Mouse (Mus musculus): ENCODE measurements around the gene Snd1. TPM values are rescaled to one million over a fixed set of nuclear protein-coding genes. Genes with fewer than 3 reads are reported as not detected.
A peak's percentile ranks its signal among the peaks of the same experiment; 100 is the strongest.

Gene Snd1
- total and polyA plus RNA-seq, 2 experiments from 2014 or later, result 54.7 to 120 TPM

- Histone ChIP-seq H3K4me1 (ENCODE audit: control insufficient read depth, insufficient read depth) (0 out of 2 replicates have a peak, but pooled peaks cover 4% of the 10 kb centered on the region), H3K36me3 (replicated peaks; ENCODE audit: control insufficient read depth, insufficient read depth, low read length) (no peaks in the 10 kb centered on the region), H3K4me2 (ENCODE audit: low read depth, low read length) (no peak overlapping the region), H3K27ac (ENCODE audit: low read depth) (no peak overlapping the region), H3K27me3 (ENCODE audit: control insufficient read depth, insufficient read depth, low read length) (no peaks in the 10 kb centered on the region), H3K4me3 (ENCODE audit: low read depth, low read length) (no peak overlapping the region), H3K9ac (replicated peaks; ENCODE audit: low read depth, low read length) (no peak overlapping the region), H3K9me3 (replicated peaks; ENCODE audit: control insufficient read depth, low read length) (no peaks in the 10 kb centered on the region)
- TF ChIP-seq EP300 (IDR thresholded peaks at IDR 0.05; ENCODE audit: low read depth) (no peak), CTCF (IDR thresholded peaks at IDR 0.05; ENCODE audit: low read depth) (no peak)
- DNase-seq (ENCODE audit: low spot score) (no peak), ATAC-seq (ENCODE audit: insufficient read depth, low read depth) (no peak)
- WGBS, result 89% methylated on average over 5 of the region's 5 CpGs
Observed at GRCm38 (mm10) chr6:28753681-28754080, 278.7 kb downstream of the Snd1 start.

GRCm38 (mm10) chr6:28754127-28754898 lies 279.4 kb downstream of the Snd1 start:
- WGBS, result 88% methylated on average over 6 of the region's 6 CpGs
- Histone ChIP-seq H3K4me3 (ENCODE audit: low read depth, low read length) (no peak overlapping the region), H3K36me3 (replicated peaks; ENCODE audit: control insufficient read depth, insufficient read depth, low read length) (no peaks in the 10 kb centered on the region), H3K4me2 (ENCODE audit: low read depth, low read length) (no peak overlapping the region), H3K9ac (replicated peaks; ENCODE audit: low read depth, low read length) (no peak overlapping the region), H3K27ac (ENCODE audit: low read depth) (no peak overlapping the region), H3K9me3 (replicated peaks; ENCODE audit: control insufficient read depth, low read length) (no peaks in the 10 kb centered on the region), H3K4me1 (ENCODE audit: control insufficient read depth, insufficient read depth) (0 out of 2 replicates have a peak, but pooled peaks cover 4% of the 10 kb centered on the region), H3K27me3 (ENCODE audit: control insufficient read depth, insufficient read depth, low read length) (no peaks in the 10 kb centered on the region)
- DNase-seq (ENCODE audit: low spot score) (no peak), ATAC-seq (ENCODE audit: insufficient read depth, low read depth) (no peak)
- TF ChIP-seq CTCF (IDR thresholded peaks at IDR 0.05; ENCODE audit: low read depth) (no peak), EP300 (IDR thresholded peaks at IDR 0.05; ENCODE audit: low read depth) (no peak)

GRCm38 (mm10) chr6:28756306-28757018 lies 281.5 kb downstream of the Snd1 start:
- TF ChIP-seq CTCF (IDR thresholded peaks at IDR 0.05; ENCODE audit: low read depth) (no peak), EP300 (IDR thresholded peaks at IDR 0.05; ENCODE audit: low read depth) (no peak)
- H3K9me3 ChIP-seq (replicated peaks; ENCODE audit: control insufficient read depth, low read length), result no peaks in the 10 kb centered on the region
- no peaks in the 10 kb centered on the region for H3K36me3 ChIP-seq (replicated peaks; ENCODE audit: control insufficient read depth, insufficient read depth, low read length)
- H3K4me3 ChIP-seq (ENCODE audit: low read depth, low read length), result no peak overlapping the region
- ATAC-seq (ENCODE audit: insufficient read depth, low read depth) (peak; percentile 47; the same call in 1 of the 2 replicates), DNase-seq (ENCODE audit: low spot score) (no peak)
- WGBS, result 41% methylated on average over 10 of the region's 10 CpGs
- no peaks in the 10 kb centered on the region for H3K27me3 ChIP-seq (ENCODE audit: control insufficient read depth, insufficient read depth, low read length)
- no peak overlapping the region for H3K27ac ChIP-seq (ENCODE audit: low read depth)
- 0 out of 2 replicates have a peak, but pooled peaks cover 4% of the 10 kb centered on the region for H3K4me1 ChIP-seq (ENCODE audit: control insufficient read depth, insufficient read depth)
- H3K9ac ChIP-seq (replicated peaks; ENCODE audit: low read depth, low read length), result no peak overlapping the region
- no peak overlapping the region for H3K4me2 ChIP-seq (ENCODE audit: low read depth, low read length)

GRCm38 (mm10) chr6:28758293-28758692 lies 283.4 kb downstream of the Snd1 start:
- Histone ChIP-seq H3K4me1 (ENCODE audit: control insufficient read depth, insufficient read depth) (0 out of 2 replicates have a peak, but pooled peaks cover 4% of the 10 kb centered on the region), H3K4me3 (ENCODE audit: low read depth, low read length) (no peak overlapping the region), H3K27me3 (ENCODE audit: control insufficient read depth, insufficient read depth, low read length) (no peaks in the 10 kb centered on the region), H3K4me2 (ENCODE audit: low read depth, low read length) (no peak overlapping the region), H3K36me3 (replicated peaks; ENCODE audit: control insufficient read depth, insufficient read depth, low read length) (no peaks in the 10 kb centered on the region), H3K9me3 (replicated peaks; ENCODE audit: control insufficient read depth, low read length) (no peaks in the 10 kb centered on the region), H3K9ac (replicated peaks; ENCODE audit: low read depth, low read length) (no peak overlapping the region), H3K27ac (ENCODE audit: low read depth) (no peak overlapping the region)
- no peak for DNase-seq (ENCODE audit: low spot score)
- TF ChIP-seq EP300 (IDR thresholded peaks at IDR 0.05; ENCODE audit: low read depth) (no peak), CTCF (IDR thresholded peaks at IDR 0.05; ENCODE audit: low read depth) (no peak)
- no peak for ATAC-seq (ENCODE audit: insufficient read depth, low read depth)
- 92% methylated on average over 4 of the region's 4 CpGs for WGBS

- no peak for DNase-seq (ENCODE audit: low spot score)
- WGBS, result 78% methylated on average over 3 of the region's 3 CpGs
- Histone ChIP-seq H3K27me3 (ENCODE audit: control insufficient read depth, insufficient read depth, low read length) (no peaks in the 10 kb centered on the region), H3K4me3 (ENCODE audit: low read depth, low read length) (no peak overlapping the region), H3K4me1 (ENCODE audit: control insufficient read depth, insufficient read depth) (peaks cover 11% of the 10 kb centered on the region; the same call in 1 of the 2 replicates), H3K9ac (replicated peaks; ENCODE audit: low read depth, low read length) (no peak overlapping the region), H3K4me2 (ENCODE audit: low read depth, low read length) (no peak overlapping the region), H3K27ac (ENCODE audit: low read depth) (no peak overlapping the region), H3K36me3 (replicated peaks; ENCODE audit: control insufficient read depth, insufficient read depth, low read length) (no peaks in the 10 kb centered on the region), H3K9me3 (replicated peaks; ENCODE audit: control insufficient read depth, low read length) (no peaks in the 10 kb centered on the region)
- no peak for ATAC-seq (ENCODE audit: insufficient read depth, low read depth)
- no peak for TF ChIP-seq EP300 (IDR thresholded peaks at IDR 0.05; ENCODE audit: low read depth)
- no peak for TF ChIP-seq CTCF (IDR thresholded peaks at IDR 0.05; ENCODE audit: low read depth)
Observed at GRCm38 (mm10) chr6:28761728-28762127, 286.8 kb downstream of the Snd1 start.
